Mouse (Mus musculus) erythroid progenitor cell, adult 5-6 weeks (primary cell): ENCODE results near the gene Agtr1b. TPM values are rescaled to one million over a fixed set of nuclear protein-coding genes. Genes with fewer than 3 reads are reported as not detected.

Source experiments
- ATAC-seq: replicated peaks from 2 replicates; pipeline ENCODE4 v1.8.0; 2016; ENCODE audit warnings: moderate number of reproducible peaks, mild to moderate bottlenecking, moderate TSS enrichment, inconsistent platforms; ENCODE audit not compliant: poor library complexity, low FRiP score, severe bottlenecking
- total RNA-seq, 2 experiments: library from RNA; stranded (forward) in 1 of 2; stranded (reverse) in 1 of 2; fragments of 150-400 nt in 1 of 2; fragments of 186-747, 209-891 nt in 1 of 2; gene quantifications; 2 replicates each; pipeline versions ENCODE4 v1.2.3 to v1.2.4; 2015 to 2017; ENCODE audit warnings: low replicate concordance in 2 of 2

The Agtr1b gene
- not detected in 2 replicates for total RNA-seq (2015; ENCODE audit: low replicate concordance)
- total RNA-seq (2017; ENCODE audit: low replicate concordance) = not detected in 2 replicates

DNA sequence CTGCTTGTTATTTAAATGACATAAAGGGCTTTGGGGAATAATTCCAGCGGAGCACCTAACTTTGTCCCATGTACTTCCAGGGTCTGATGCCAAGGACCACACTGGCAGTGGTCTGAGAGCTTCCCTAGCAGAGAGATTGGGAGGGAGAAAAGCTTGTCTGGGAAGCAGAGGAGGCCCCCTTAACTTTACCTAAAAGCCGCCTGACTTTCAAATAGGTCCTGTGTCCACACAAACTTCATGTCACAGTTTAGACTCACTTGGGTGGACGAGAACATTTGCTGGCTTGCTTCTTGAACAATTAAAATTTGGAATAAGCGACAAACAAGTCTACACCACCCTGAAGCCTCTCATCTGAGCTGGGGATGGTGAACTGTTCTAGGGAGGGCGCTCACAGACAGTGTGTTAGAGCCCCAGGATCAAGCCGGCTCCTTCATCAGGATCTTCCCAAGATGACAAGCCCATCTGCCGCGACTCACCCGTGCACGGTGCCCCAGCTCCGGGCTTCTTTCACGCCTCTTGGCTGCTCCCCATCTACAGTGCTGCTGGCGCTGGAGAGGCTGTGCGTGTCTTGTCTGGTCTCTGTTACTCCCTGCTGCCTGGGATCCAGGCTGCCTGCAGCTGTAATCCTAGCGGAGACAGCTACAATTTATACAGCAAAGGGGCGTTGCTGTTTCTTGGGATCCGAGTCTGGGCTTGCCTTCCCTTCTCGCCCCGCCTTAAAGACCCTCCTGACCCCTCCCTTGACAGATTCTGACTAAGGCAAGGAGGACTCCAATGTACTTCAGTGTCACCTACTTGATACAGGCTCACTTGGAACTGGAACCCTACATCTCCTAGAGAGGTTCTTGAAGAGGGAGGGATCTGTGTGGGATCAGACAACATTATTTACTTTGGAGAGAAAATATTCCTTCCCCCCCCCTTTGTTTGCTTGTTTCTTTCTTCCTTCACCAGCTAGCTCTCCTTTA is at the start of gene Agtr1b:
Gene Agtr1b, minus strand, starts transcription at position 620 of the 965 bp plus-strand sequence.
- no peak for ATAC-seq

GRCm38 (mm10) chr3:20353598-20353997 is 13.4 kb downstream of the Agtr1b start:
- ATAC-seq = no peak

- no peak for ATAC-seq
Measured at GRCm38 (mm10) chr3:20348206-20348605, 18.8 kb downstream of the Agtr1b start.

DNA sequence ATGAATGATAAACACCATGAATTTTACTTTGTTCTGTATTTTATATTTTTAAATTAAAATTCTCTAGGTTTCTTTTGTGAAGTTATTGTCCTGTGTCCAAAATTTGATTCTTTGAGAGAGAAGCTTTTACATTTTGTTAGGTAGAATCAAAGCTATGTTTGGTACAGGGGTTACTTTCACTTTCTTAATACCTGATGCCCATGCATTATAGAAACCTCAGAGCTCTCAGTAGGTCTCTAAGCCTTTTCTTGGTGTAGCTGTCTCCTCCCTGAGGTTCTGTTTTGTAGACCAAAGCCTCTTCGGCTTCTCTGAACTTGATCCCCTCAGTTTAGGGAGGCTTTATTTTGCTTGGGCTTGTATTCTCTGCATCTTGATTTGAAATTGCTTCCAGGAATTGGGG is 26.6 kb downstream of the Agtr1b start:
- no peak for ATAC-seq

DNA sequence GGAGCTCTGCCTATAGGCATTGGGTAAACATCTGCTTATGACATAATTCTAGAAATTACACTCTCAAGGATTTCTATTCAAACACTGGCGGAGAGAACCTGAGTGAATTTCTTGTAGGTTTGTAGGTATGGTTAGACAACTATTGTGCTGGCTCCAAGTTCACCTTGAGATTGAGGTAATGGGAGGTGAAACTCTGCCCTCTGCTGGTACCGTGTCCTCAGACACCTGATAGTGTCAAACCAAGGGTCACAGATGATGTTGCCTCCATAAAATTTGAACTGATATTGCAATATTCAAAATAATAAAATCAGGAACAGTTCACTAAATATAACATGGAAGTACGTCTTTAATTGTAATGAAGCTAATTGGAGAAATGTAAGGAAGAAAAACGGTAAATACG is 32.3 kb downstream of the Agtr1b start:
- no peak for ATAC-seq

DNA sequence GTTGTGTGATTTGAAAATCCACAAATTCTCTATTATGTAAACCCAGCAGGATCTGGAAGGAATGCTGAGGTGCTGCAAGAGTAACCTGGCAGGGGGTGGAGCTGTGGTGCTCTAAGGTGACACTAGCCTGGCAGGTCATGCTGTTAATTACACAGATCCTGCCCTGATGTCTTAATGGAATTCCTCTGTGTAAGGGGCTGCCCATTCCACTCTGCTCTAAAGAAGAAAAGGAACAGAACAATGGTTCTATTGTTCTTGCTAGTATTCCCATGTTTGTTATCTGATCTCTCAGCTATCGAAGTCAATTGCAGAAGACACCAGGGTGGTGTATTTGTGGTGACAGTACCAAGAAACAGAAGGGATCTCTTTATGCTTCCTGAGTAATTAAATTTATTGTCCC is 49.7 kb downstream of the Agtr1b start:
- no peak for ATAC-seq

- no peak for ATAC-seq
Measured at GRCm38 (mm10) chr3:20309142-20309541, 57.8 kb downstream of the Agtr1b start.

DNA sequence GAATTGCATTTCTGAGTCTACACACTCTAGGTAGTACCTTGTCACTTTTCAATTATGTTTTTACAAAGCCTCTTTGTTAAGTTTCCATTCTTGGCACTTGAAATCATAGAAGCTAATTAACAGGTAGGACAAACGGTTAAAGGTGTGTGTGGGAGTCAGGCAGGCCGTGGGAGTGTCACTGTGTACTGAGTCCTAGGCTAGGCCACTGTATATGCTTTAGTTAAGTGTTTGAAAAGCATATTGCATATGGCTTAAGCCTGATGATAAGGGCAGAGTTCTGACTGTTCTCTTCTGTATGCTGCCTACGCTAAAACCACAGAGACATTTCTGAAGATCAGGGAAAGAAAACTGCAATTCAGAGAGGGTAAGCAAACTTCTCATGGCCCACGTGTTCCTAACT is 59.7 kb downstream of the Agtr1b start:
- no peak for ATAC-seq

GRCm38 (mm10) chr3:20304758-20305352 is 62.1 kb downstream of the Agtr1b start:
- ATAC-seq = no peak

DNA sequence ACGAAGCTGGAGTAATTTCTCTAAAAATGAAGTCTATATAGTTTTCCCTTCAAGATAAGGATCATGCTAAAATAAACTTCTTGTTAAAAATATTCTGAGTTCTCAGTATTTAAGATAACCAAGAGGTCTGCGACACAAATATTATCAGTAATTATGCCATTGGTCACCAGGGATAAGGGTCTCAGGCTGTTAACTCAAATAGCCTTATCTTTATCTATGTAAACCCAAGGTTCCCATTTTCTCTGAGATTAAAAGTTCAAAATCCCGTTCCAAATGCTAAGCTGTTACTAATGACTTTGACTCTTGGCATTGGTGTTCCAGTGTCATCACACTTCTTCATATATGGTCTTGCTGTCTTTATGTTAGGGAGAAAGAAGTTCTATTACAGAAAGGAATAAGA is 71.4 kb downstream of the Agtr1b start:
- no peak for ATAC-seq

DNA sequence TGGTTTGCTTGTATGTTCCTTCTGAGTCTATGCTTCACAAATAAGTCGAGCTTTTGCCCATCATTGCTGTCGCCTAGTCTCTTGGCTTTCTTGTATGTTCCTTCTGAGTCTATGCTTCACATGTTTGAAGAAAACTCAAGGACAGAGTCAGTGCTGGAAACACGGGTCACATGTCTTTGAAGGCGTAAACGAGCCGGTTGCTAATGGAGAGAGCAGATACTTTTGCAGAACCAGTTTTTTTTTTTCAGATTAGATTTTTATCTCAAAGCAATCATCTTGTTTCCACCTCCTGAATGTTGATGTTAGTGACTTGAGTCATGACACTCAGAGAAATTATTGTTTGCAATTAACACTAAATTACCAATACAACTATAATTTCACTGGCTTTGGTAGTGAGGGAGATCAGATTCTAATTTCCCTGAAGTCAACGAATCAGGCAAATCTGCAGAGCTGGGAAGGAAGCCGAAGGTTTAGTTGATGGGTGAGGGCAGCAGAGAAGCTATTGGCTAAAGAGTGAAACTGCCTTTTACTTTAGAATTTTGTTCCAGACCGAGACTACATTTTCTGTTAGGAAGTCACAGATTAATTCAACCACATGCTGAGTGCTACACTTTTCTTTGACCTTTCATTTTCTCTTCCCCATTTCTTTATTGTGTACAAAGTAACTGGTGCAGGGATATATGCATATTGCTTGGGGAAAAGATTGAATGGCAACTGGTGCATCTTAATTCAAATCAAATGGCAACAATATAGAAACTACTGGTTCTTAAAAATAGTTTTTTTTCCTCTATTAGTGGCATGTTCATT is 72.2 kb downstream of the Agtr1b start:
- no peak for ATAC-seq

DNA sequence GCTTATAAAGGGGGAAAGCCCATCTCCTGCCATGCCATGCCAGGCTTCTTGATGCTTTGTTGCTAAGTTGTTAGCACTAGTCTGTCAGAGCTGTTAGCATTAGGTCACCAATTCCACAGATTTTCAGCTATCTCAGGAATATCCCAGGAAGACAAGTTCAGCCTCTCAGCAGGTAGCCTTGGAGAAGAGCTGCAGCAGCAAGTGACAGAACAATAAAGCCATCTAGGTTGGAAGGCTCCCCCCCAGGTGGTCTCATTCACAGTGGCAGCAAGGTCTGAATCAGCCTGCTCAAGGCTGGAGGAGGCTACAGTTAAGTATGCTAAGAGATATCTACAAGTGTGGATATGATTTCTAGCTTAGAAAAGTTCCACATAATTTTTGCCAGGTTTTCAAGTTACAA is 75.6 kb downstream of the Agtr1b start:
- ATAC-seq = no peak

- ATAC-seq = no peak
Measured at GRCm38 (mm10) chr3:20288761-20289160, 78.2 kb downstream of the Agtr1b start.

GRCm38 (mm10) chr3:20281796-20282195 is 85.2 kb downstream of the Agtr1b start:
- ATAC-seq = no peak

DNA sequence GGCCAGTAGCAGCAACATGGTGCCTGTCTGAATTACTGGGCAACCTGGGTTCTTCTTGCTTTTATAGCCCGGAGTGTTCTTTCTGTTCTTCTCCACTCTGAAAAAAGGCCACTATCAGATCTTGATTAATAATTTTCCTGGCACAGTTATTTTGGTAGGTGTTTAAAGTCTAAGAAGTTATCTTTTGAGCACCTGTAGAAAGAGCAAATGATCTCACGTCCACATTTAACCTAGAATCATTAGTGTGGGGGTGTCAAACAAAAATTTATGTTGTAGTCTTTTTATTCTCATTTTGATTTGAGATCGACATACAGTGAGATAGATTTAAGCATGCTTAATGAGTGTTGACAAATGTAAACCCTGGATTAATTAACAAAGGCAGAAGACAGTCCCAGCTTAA is 91.3 kb downstream of the Agtr1b start, which contains the start of gene Cpb1:
Gene Cpb1, minus strand, starts transcription at position 101 of the 400 bp plus-strand sequence.
- ATAC-seq = no peak

Other genes starting within 250 kb of the Agtr1b start
- 25.2 and 49.7 TPM in 2 replicates for gene Gyg, start 211.9 kb downstream of the Agtr1b start, total RNA-seq (2015; ENCODE audit: low replicate concordance)
- gene Gyg, start 211.9 kb downstream of the Agtr1b start, total RNA-seq (2017; ENCODE audit: low replicate concordance) = 10.9 and 13.2 TPM in 2 replicates
- 53.7 and 74.2 TPM in 2 replicates for gene Cpa3, start 125.0 kb downstream of the Agtr1b start, total RNA-seq (2015; ENCODE audit: low replicate concordance)
- gene Cpa3, start 125.0 kb downstream of the Agtr1b start, total RNA-seq (2017; ENCODE audit: low replicate concordance) = 18.1 and 29.0 TPM in 2 replicates
- gene Cpb1, start 91.4 kb downstream of the Agtr1b start, total RNA-seq (2015; ENCODE audit: low replicate concordance) = not detected in 2 replicates
- gene Cpb1, start 91.4 kb downstream of the Agtr1b start, total RNA-seq (2017; ENCODE audit: low replicate concordance) = not detected in 2 replicates